Mouse (Mus musculus): ENCODE data around the gene Rps2.
A peak's percentile ranks its signal among the peaks of the same experiment; 100 is the strongest.
"Not testable (repeated sequence)": the region's sequence is repeated elsewhere in the genome, so short reads cannot be mapped to it uniquely, and the experiment has no call there.

The Rps2 gene

GRCm38 (mm10) chr17:24692385-24692784 is 25.5 kb upstream of the Rps2 start:
- no peaks in the 10 kb centered on the region; the same call in 1 of the 2 replicates for H3K27me3 ChIP-seq (ENCODE audit: control insufficient read depth, insufficient read depth, low read length, poor library complexity, severe bottlenecking)
- H3K36me3 ChIP-seq (ENCODE audit: control insufficient read depth, insufficient read depth, low read length, poor library complexity, severe bottlenecking): no peaks in the 10 kb centered on the region; the same call in 1 of the 2 replicates
- DNase-seq (ENCODE audit: low read depth, low spot score): no peak

- no peaks in the 10 kb centered on the region for H3K36me3 ChIP-seq (ENCODE audit: control insufficient read depth, insufficient read depth, low read length, poor library complexity, severe bottlenecking)
- H3K27me3 ChIP-seq (ENCODE audit: control insufficient read depth, insufficient read depth, low read length, poor library complexity, severe bottlenecking): no peaks in the 10 kb centered on the region
- DNase-seq (ENCODE audit: low read depth, low spot score): no peak
Observed at GRCm38 (mm10) chr17:24695326-24696010, 22.4 kb upstream of the Rps2 start.

- DNase-seq (ENCODE audit: low read depth, low spot score): peak; percentile 87
- Histone ChIP-seq H3K27me3 (ENCODE audit: control insufficient read depth, insufficient read depth, low read length, poor library complexity, severe bottlenecking) (no peaks in the 10 kb centered on the region), H3K36me3 (ENCODE audit: control insufficient read depth, insufficient read depth, low read length, poor library complexity, severe bottlenecking) (no peaks in the 10 kb centered on the region)
Observed at GRCm38 (mm10) chr17:24696011-24696697, 21.8 kb upstream of the Rps2 start, which contains the start of the genes Gfer and Noxo1. Gene Gfer, minus strand, starts transcription at chr17:24696156. Gene Noxo1, plus strand, starts transcription at chr17:24696234.

GRCm38 (mm10) chr17:24697985-24698384 is 19.9 kb upstream of the Rps2 start:
- H3K36me3 ChIP-seq (ENCODE audit: control insufficient read depth, insufficient read depth, low read length, poor library complexity, severe bottlenecking): peaks cover 2% of the 10 kb centered on the region
- no peaks in the 10 kb centered on the region for H3K27me3 ChIP-seq (ENCODE audit: control insufficient read depth, insufficient read depth, low read length, poor library complexity, severe bottlenecking)
- no peak for DNase-seq (ENCODE audit: low read depth, low spot score)

GRCm38 (mm10) chr17:24698715-24699114 is 19.2 kb upstream of the Rps2 start:
- no peak for DNase-seq (ENCODE audit: low read depth, low spot score)
- Histone ChIP-seq H3K27me3 (ENCODE audit: control insufficient read depth, insufficient read depth, low read length, poor library complexity, severe bottlenecking) (no peaks in the 10 kb centered on the region), H3K36me3 (ENCODE audit: control insufficient read depth, insufficient read depth, low read length, poor library complexity, severe bottlenecking) (peaks cover 2% of the 10 kb centered on the region)

GRCm38 (mm10) chr17:24699473-24699872 is 18.4 kb upstream of the Rps2 start:
- Histone ChIP-seq H3K27me3 (ENCODE audit: control insufficient read depth, insufficient read depth, low read length, poor library complexity, severe bottlenecking) (no peaks in the 10 kb centered on the region), H3K36me3 (ENCODE audit: control insufficient read depth, insufficient read depth, low read length, poor library complexity, severe bottlenecking) (peaks cover 2% of the 10 kb centered on the region)
- DNase-seq (ENCODE audit: low read depth, low spot score): no peak

- no peak for DNase-seq (ENCODE audit: low read depth, low spot score)
- H3K36me3 ChIP-seq (ENCODE audit: control insufficient read depth, insufficient read depth, low read length, poor library complexity, severe bottlenecking): peaks cover 2% of the 10 kb centered on the region
- no peaks in the 10 kb centered on the region for H3K27me3 ChIP-seq (ENCODE audit: control insufficient read depth, insufficient read depth, low read length, poor library complexity, severe bottlenecking)
Observed at GRCm38 (mm10) chr17:24701251-24701650, 16.7 kb upstream of the Rps2 start.

- Histone ChIP-seq H3K27me3 (ENCODE audit: control insufficient read depth, insufficient read depth, low read length, poor library complexity, severe bottlenecking) (no peaks in the 10 kb centered on the region), H3K36me3 (ENCODE audit: control insufficient read depth, insufficient read depth, low read length, poor library complexity, severe bottlenecking) (peaks cover 2% of the 10 kb centered on the region)
- DNase-seq (ENCODE audit: low read depth, low spot score): no peak
Observed at GRCm38 (mm10) chr17:24705821-24706220, 12.1 kb upstream of the Rps2 start.

- Histone ChIP-seq H3K27me3 (ENCODE audit: control insufficient read depth, insufficient read depth, low read length, poor library complexity, severe bottlenecking) (no peaks in the 10 kb centered on the region), H3K36me3 (ENCODE audit: control insufficient read depth, insufficient read depth, low read length, poor library complexity, severe bottlenecking) (no peaks in the 10 kb centered on the region; the same call in 1 of the 2 replicates)
- peak; percentile 92 for DNase-seq (ENCODE audit: low read depth, low spot score)
Observed at GRCm38 (mm10) chr17:24706982-24707800, 10.7 kb upstream of the Rps2 start, which contains the start of gene Tbl3. Gene Tbl3, minus strand, starts transcription at chr17:24707660.

GRCm38 (mm10) chr17:24707801-24708425 is 10.0 kb upstream of the Rps2 start:
- peak; percentile 45 for DNase-seq (ENCODE audit: low read depth, low spot score)

GRCm38 (mm10) chr17:24708646-24709045 is 9.3 kb upstream of the Rps2 start:
- no peaks in the 10 kb centered on the region for H3K27me3 ChIP-seq (ENCODE audit: control insufficient read depth, insufficient read depth, low read length, poor library complexity, severe bottlenecking)
- H3K36me3 ChIP-seq (ENCODE audit: control insufficient read depth, insufficient read depth, low read length, poor library complexity, severe bottlenecking): no peaks in the 10 kb centered on the region; the same call in 1 of the 2 replicates
- peak; percentile 71 for DNase-seq (ENCODE audit: low read depth, low spot score)

More at GRCm38 (mm10) chr17:24707801-24708425, 10.0 kb upstream of the Rps2 start:
- Histone ChIP-seq H3K27me3 (ENCODE audit: control insufficient read depth, insufficient read depth, low read length, poor library complexity, severe bottlenecking) (no peaks in the 10 kb centered on the region), H3K36me3 (ENCODE audit: control insufficient read depth, insufficient read depth, low read length, poor library complexity, severe bottlenecking) (no peaks in the 10 kb centered on the region; the same call in 1 of the 2 replicates)

- DNase-seq (ENCODE audit: low read depth, low spot score): no peak
- no peaks in the 10 kb centered on the region for H3K27me3 ChIP-seq (ENCODE audit: control insufficient read depth, insufficient read depth, low read length, poor library complexity, severe bottlenecking)
- H3K36me3 ChIP-seq (ENCODE audit: control insufficient read depth, insufficient read depth, low read length, poor library complexity, severe bottlenecking): 0 out of 2 replicates have a peak, but pooled peaks cover under 1% of the 10 kb centered on the region
Observed at GRCm38 (mm10) chr17:24715556-24715955, 2.4 kb upstream of the Rps2 start.

GRCm38 (mm10) chr17:24716166-24716682 is 1.7 kb upstream of the Rps2 start:
- 0 out of 2 replicates have a peak, but pooled peaks cover 2% of the 10 kb centered on the region for H3K36me3 ChIP-seq (ENCODE audit: control insufficient read depth, insufficient read depth, low read length, poor library complexity, severe bottlenecking)
- H3K27me3 ChIP-seq (ENCODE audit: control insufficient read depth, insufficient read depth, low read length, poor library complexity, severe bottlenecking): no peaks in the 10 kb centered on the region
- DNase-seq (ENCODE audit: low read depth, low spot score): no peak

- not testable (repeated sequence) for DNase-seq (ENCODE audit: low read depth, low spot score); H3K27me3 ChIP-seq (ENCODE audit: control insufficient read depth, insufficient read depth, low read length, poor library complexity, severe bottlenecking); H3K36me3 ChIP-seq (ENCODE audit: control insufficient read depth, insufficient read depth, low read length, poor library complexity, severe bottlenecking)
Observed at GRCm38 (mm10) chr17:24718938-24719337, 1.0 kb downstream of the Rps2 start.

Measured in splenic B cell, adult 2 months (primary cell).